Mouse (Mus musculus) adrenal gland, adult 18-20 months (tissue): ENCODE measurements around the gene Agtr1b. TPM values are rescaled to one million over a fixed set of nuclear protein-coding genes. Genes with fewer than 3 reads are reported as not detected.

ENCODE experiments used
- DNase-seq, 2 experiments: peaks; one replicate each; pipeline ENCODE4 v3.0.0; 2021 to 2022; ENCODE audit warnings: low spot score in 2 of 2
- long read RNA-seq, 2 experiments: library from polyadenylated mRNA; stranded (forward); transcript quantifications; one replicate each; pipeline ENCODE4 v2.0.0; 2021
- total RNA-seq, 2 experiments: library from RNA; stranded (reverse); gene quantifications; 1 replicate in 1 of 2; 2 replicates in 1 of 2; pipeline ENCODE4 v1.2.3; 2021

The Agtr1b gene
- 1 to 10 TPM; 8.3 to 9.3 TPM for total RNA-seq
- long read RNA-seq, experiment 1, transcript Agtr1b-201 (2 exons, 2,147 nt) = major isoform, 8 of 8 reads
- long read RNA-seq, experiment 1, partial matches to known transcripts = 0 of 8 reads
- long read RNA-seq, experiment 1, other reads (novel, unspliced or antisense) = 0 of 8 reads
- long read RNA-seq, experiment 2, partial matches to known transcripts = 0 of 5 reads
- long read RNA-seq, experiment 2, other reads (novel, unspliced or antisense) = 1 of 5 reads

- peak in 1 of 2 experiments; percentile 12 for DNase-seq
These were observed at the start of gene Agtr1b for GRCm38 (mm10) chr3:20366558-20367522. TSS of gene Agtr1b (minus strand) at chr3:20367177.

- no peak for DNase-seq
These were observed 13.4 kb downstream of the Agtr1b start for GRCm38 (mm10) chr3:20353598-20353997.

DNA sequence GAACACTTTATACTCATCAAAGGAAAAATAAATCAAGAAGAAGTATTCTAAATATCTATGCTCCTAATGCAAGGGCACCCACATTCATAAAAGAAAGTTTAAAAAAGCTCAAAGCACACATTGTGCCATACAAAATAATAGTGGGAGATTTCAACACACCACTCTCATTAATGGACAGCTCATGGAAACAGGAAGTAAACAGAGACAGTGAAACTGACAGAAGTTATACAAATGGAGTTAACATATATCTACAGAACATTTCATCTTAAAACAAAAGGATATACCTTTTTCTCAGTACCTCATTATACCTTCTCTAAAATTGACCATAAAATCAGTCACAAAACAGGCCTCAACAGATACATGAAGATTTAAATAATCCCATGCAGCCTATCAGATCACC lies 18.8 kb downstream of the Agtr1b start:
- DNase-seq = no peak

GRCm38 (mm10) chr3:20340402-20340801 lies 26.6 kb downstream of the Agtr1b start:
- no peak for DNase-seq

DNA sequence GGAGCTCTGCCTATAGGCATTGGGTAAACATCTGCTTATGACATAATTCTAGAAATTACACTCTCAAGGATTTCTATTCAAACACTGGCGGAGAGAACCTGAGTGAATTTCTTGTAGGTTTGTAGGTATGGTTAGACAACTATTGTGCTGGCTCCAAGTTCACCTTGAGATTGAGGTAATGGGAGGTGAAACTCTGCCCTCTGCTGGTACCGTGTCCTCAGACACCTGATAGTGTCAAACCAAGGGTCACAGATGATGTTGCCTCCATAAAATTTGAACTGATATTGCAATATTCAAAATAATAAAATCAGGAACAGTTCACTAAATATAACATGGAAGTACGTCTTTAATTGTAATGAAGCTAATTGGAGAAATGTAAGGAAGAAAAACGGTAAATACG lies 32.3 kb downstream of the Agtr1b start:
- peak; percentile 25 to 40 for DNase-seq

GRCm38 (mm10) chr3:20317233-20317632 lies 49.7 kb downstream of the Agtr1b start:
- DNase-seq = no peak

- DNase-seq = no peak
These were observed 57.8 kb downstream of the Agtr1b start for GRCm38 (mm10) chr3:20309142-20309541.

DNA sequence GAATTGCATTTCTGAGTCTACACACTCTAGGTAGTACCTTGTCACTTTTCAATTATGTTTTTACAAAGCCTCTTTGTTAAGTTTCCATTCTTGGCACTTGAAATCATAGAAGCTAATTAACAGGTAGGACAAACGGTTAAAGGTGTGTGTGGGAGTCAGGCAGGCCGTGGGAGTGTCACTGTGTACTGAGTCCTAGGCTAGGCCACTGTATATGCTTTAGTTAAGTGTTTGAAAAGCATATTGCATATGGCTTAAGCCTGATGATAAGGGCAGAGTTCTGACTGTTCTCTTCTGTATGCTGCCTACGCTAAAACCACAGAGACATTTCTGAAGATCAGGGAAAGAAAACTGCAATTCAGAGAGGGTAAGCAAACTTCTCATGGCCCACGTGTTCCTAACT lies 59.7 kb downstream of the Agtr1b start:
- no peak for DNase-seq

DNA sequence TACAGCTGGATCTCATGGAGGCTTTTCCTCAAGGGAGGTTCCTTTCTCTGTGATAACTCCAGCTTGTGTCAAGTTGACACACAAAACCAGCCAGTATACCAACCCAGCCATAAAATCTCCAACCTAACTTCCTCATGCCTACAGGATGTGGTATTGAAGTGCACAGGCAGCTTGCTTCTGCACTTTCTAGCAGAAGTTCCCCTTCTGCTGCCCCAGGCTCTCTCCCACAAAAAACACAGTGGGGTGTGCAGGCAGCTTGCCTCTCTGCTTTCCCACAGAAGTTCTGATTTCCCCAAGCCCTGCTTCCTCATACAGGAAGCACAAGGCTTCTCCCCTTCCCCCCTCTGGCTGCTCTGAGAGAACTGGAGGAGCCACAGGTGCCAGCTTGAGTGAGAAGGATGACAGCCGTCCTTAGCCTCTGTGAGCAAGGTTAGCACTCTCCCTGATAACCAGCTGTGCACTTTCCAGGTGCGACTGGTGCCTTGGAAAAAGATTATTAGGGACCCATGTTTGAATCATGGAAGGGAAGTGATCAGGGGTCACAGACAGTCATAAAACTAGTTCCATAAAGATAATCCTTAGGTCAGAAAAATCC lies 62.1 kb downstream of the Agtr1b start:
- no peak for DNase-seq

DNA sequence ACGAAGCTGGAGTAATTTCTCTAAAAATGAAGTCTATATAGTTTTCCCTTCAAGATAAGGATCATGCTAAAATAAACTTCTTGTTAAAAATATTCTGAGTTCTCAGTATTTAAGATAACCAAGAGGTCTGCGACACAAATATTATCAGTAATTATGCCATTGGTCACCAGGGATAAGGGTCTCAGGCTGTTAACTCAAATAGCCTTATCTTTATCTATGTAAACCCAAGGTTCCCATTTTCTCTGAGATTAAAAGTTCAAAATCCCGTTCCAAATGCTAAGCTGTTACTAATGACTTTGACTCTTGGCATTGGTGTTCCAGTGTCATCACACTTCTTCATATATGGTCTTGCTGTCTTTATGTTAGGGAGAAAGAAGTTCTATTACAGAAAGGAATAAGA lies 71.4 kb downstream of the Agtr1b start:
- no peak for DNase-seq

DNA sequence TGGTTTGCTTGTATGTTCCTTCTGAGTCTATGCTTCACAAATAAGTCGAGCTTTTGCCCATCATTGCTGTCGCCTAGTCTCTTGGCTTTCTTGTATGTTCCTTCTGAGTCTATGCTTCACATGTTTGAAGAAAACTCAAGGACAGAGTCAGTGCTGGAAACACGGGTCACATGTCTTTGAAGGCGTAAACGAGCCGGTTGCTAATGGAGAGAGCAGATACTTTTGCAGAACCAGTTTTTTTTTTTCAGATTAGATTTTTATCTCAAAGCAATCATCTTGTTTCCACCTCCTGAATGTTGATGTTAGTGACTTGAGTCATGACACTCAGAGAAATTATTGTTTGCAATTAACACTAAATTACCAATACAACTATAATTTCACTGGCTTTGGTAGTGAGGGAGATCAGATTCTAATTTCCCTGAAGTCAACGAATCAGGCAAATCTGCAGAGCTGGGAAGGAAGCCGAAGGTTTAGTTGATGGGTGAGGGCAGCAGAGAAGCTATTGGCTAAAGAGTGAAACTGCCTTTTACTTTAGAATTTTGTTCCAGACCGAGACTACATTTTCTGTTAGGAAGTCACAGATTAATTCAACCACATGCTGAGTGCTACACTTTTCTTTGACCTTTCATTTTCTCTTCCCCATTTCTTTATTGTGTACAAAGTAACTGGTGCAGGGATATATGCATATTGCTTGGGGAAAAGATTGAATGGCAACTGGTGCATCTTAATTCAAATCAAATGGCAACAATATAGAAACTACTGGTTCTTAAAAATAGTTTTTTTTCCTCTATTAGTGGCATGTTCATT lies 72.2 kb downstream of the Agtr1b start:
- DNase-seq = no peak

GRCm38 (mm10) chr3:20291370-20291769 lies 75.6 kb downstream of the Agtr1b start:
- DNase-seq = no peak

GRCm38 (mm10) chr3:20288761-20289160 lies 78.2 kb downstream of the Agtr1b start:
- no peak for DNase-seq

- no peak for DNase-seq
These were observed 85.2 kb downstream of the Agtr1b start for GRCm38 (mm10) chr3:20281796-20282195.

DNA sequence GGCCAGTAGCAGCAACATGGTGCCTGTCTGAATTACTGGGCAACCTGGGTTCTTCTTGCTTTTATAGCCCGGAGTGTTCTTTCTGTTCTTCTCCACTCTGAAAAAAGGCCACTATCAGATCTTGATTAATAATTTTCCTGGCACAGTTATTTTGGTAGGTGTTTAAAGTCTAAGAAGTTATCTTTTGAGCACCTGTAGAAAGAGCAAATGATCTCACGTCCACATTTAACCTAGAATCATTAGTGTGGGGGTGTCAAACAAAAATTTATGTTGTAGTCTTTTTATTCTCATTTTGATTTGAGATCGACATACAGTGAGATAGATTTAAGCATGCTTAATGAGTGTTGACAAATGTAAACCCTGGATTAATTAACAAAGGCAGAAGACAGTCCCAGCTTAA lies 91.3 kb downstream of the Agtr1b start, which contains the start of gene Cpb1:
Cpb1 (minus strand) TSS at position 101 of the 400 bp plus-strand sequence.
- DNase-seq = no peak

Other genes with a start within 250 kb of the Agtr1b start
- gene Gyg, start 211.9 kb downstream of the Agtr1b start, total RNA-seq = 100 to 1,000 TPM; 100 to 127 TPM
- gene Cpa3, start 125.0 kb downstream of the Agtr1b start, total RNA-seq = 1 to 10 TPM; 1.5 to 3.4 TPM
- gene Cpb1, start 91.4 kb downstream of the Agtr1b start, total RNA-seq = 1 to 10 TPM; 5.3 to 6.2 TPM